Mouse (Mus musculus) heart, postnatal 0 days (tissue): Measurements from ENCODE around the gene Tulp1. TPM values are rescaled to one million over a fixed set of nuclear protein-coding genes. Genes with fewer than 3 reads are reported as not detected.
"Not testable (repeated sequence)": the region's sequence is repeated elsewhere in the genome, so short reads cannot be mapped to it uniquely, and the experiment has no call there.

Experiments used
- ATAC-seq: fragments of 200-750 bp; cut with Nextera tagmentation; 2 replicates; pipeline ENCODE4 v1.8.0; 2017; ENCODE audit warnings: low read depth, moderate number of reproducible peaks, moderate library complexity; ENCODE audit not compliant: insufficient read depth
- DNase-seq: peaks from one replicate; pipeline ENCODE4 v3.0.0-alpha.2; 2016; ENCODE audit warnings: low spot score
- H3K27ac ChIP-seq: fragments of 300-500 bp; sonication (generic); 2 replicates; pipeline ENCODE4 v1.5.1; 2014; ENCODE audit warnings: low read depth, mild to moderate bottlenecking
- H3K27me3 ChIP-seq: fragments of 300-500 bp; sonication (generic); 2 replicates; pipeline ENCODE4 v1.6.1; 2014; ENCODE audit warnings: low read length, mixed read lengths; ENCODE audit not compliant: control insufficient read depth, insufficient read depth
- H3K36me3 ChIP-seq: fragments of 300-500 bp; sonication (generic); replicated peaks from 2 replicates; pipeline ENCODE4 v1.6.1; 2014; ENCODE audit warnings: low read length, mixed read lengths; ENCODE audit not compliant: control insufficient read depth, insufficient read depth
- H3K4me1 ChIP-seq: fragments of 300-500 bp; sonication (generic); 2 replicates; pipeline ENCODE4 v1.6.1; 2014; ENCODE audit warnings: antibody characterized with exemption; ENCODE audit not compliant: control insufficient read depth, insufficient read depth
- H3K4me2 ChIP-seq: fragments of 300-500 bp; sonication (generic); 2 replicates; pipeline ENCODE4 v1.6.1; 2014; ENCODE audit warnings: low read depth, mild to moderate bottlenecking, low read length, moderate library complexity
- H3K4me3 ChIP-seq: fragments of 300-500 bp; sonication (generic); 2 replicates; pipeline ENCODE4 v1.5.1; 2014; ENCODE audit warnings: low read depth, low read length
- H3K9ac ChIP-seq: fragments of 300-500 bp; sonication (generic); replicated peaks from 2 replicates; pipeline ENCODE4 v1.6.1; 2014; ENCODE audit warnings: low read depth, low read length, mixed read lengths
- H3K9me3 ChIP-seq: fragments of 300-500 bp; sonication (generic); replicated peaks from 2 replicates; pipeline ENCODE4 v1.6.1; 2016; ENCODE audit warnings: low read length; ENCODE audit not compliant: control insufficient read depth
- CTCF ChIP-seq: IDR thresholded peaks from 2 replicates; pipeline ENCODE4 v1.5.1; 2016; ENCODE audit warnings: antibody characterized with exemption, control low read depth, low read depth
- EP300 ChIP-seq: IDR thresholded peaks from 2 replicates; pipeline ENCODE4 v1.6.1; 2016; ENCODE audit warnings: antibody characterized with exemption, low read depth
- WGBS: fragments of 180-500 bp; shearing (Covaris S2); extraction: QIAGEN DNeasy Blood & Tissue Kit; methylation state at CpG from one replicate; pipeline ENCODE4 v1.1.7; 2014; 5-methylcytosine and 5-hydroxymethylcytosine counted together
- polyA plus RNA-seq: library from polyadenylated mRNA; unstranded; fragments of >200 nt; fragmentation: Nextera tagmentation; extraction: Ambion mirVana; gene quantifications from 2 replicates; pipeline ENCODE4 v1.2.1, GENCODE M21; 2015
- total RNA-seq: library from RNA; depleted of rRNA; stranded (reverse); fragments of >200 nt; gene quantifications from 2 replicates; pipeline ENCODE4 v1.2.3, GENCODE M21; 2014; ENCODE audit warnings: low replicate concordance

Gene Tulp1
- total and polyA plus RNA-seq, 2 experiments from 2014 or later: 0.61 to 1.3 TPM

DNA sequence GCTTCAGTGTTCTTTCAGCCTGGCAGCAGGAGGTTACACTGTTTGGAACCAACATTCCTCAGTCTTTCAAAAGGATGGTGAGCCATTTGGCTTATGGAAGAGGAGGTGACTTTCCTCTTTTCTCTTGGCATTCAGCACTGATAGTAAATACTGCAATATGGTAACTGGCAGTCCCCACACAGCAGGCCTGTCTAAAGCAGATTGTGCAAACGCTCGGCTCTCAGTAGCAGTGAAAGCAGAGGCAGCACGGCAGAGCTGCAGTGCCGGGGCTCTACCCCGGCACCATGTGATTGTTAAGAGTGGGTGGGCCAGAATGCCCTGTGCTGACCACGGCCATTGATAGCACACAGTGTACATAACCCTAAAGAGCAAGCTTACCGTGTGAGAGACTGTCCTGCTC is 41.4 kb upstream of the Tulp1 start:
- H3K4me1 ChIP-seq: no peaks in the 10 kb centered on the region
- no peak overlapping the region for H3K9ac ChIP-seq
- DNase-seq (no peak), ATAC-seq (no peak)
- no peak overlapping the region for H3K4me3 ChIP-seq
- H3K36me3 ChIP-seq: peaks cover 33% of the 10 kb centered on the region
- no peaks in the 10 kb centered on the region for H3K9me3 ChIP-seq
- no peak overlapping the region for H3K27ac ChIP-seq
- H3K4me2 ChIP-seq: no peak overlapping the region
- H3K27me3 ChIP-seq: no peaks in the 10 kb centered on the region
- TF ChIP-seq CTCF (no peak), EP300 (no peak)
- WGBS: 86% methylated on average over 7 of the region's 7 CpGs

- 99% methylated on average over 2 of the region's 2 CpGs for WGBS
- not testable (repeated sequence) for H3K9me3 ChIP-seq, H3K4me1 ChIP-seq, DNase-seq, H3K27me3 ChIP-seq, ATAC-seq, H3K4me2 ChIP-seq, H3K4me3 ChIP-seq, H3K9ac ChIP-seq, H3K27ac ChIP-seq
- H3K36me3 ChIP-seq: peaks cover 41% of the 10 kb centered on the region
Observed at GRCm38 (mm10) chr17:28404745-28405144, 39.7 kb upstream of the Tulp1 start.

DNA sequence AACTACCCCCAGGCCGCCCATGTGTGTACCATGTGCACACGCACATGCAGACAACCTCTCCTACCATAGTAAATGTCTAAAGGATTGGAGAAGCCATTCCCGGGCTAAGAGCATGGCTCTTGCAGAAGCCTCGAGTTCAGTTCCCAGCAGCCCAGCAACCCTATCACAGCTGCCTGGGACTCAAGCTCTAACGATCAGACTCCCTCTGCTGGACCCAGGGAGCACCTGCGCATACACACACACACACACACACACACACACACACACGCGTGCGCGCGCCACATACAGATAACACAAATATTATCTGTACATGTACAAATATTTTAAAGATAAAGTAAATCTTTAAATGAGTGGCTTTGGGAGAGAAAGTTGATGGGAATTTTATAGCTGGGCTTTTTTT is 39.3 kb upstream of the Tulp1 start:
- DNase-seq (no peak), ATAC-seq (no peak)
- Histone ChIP-seq H3K9ac (no peak overlapping the region), H3K27me3 (no peaks in the 10 kb centered on the region), H3K4me3 (no peak overlapping the region), H3K27ac (no peak overlapping the region), H3K4me1 (no peaks in the 10 kb centered on the region), H3K9me3 (no peaks in the 10 kb centered on the region), H3K36me3 (peaks cover 45% of the 10 kb centered on the region), H3K4me2 (no peak overlapping the region)
- 98% methylated on average over 11 of the region's 11 CpGs for WGBS
- TF ChIP-seq EP300 (no peak), CTCF (no peak)

GRCm38 (mm10) chr17:28394994-28395393 is 30.0 kb upstream of the Tulp1 start:
- 69% methylated on average over 7 of the region's 7 CpGs for WGBS
- no peaks in the 10 kb centered on the region for H3K27me3 ChIP-seq
- no peak for DNase-seq
- ATAC-seq: no peak
- no peak overlapping the region for H3K4me2 ChIP-seq
- H3K4me3 ChIP-seq: no peak overlapping the region
- no peaks in the 10 kb centered on the region for H3K4me1 ChIP-seq
- no peak overlapping the region for H3K27ac ChIP-seq
- peaks cover 25% of the 10 kb centered on the region for H3K36me3 ChIP-seq
- H3K9ac ChIP-seq: no peak overlapping the region
- TF ChIP-seq CTCF (no peak), EP300 (no peak)
- no peaks in the 10 kb centered on the region for H3K9me3 ChIP-seq

DNA sequence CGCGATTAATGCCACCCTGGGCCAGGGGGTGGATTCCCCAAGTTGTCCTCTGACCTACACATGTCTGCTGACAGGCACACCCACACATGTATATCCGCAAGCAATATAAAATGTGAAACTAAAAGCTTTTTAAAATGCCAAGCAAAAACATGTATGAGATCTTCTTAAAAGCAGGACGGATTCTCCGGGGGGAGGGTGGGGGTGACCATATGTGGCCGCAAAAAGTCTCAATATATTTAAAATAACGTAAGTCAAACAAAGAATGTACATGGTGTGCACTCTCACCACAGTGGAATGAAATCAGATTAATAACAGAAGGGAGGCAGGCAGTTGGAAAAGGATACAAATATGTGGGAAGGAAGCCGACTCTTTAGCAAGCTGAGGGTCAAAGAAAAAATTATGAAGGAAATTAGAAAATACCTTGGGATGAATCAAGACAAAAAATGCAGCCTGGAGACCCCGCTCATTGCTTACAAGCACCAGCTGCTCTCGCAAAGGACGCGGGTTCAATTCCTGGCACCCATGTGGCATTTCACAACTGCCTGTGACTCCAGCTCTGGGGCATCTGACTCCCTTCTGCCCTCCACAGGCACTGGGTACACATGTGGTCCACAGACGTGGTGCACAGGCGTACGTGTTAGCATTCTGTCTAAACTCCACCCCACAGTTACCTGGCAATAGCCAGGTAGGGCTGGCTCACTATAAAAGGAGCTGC is 29.2 kb upstream of the Tulp1 start:
- Histone ChIP-seq H3K4me1 (no peaks in the 10 kb centered on the region), H3K36me3 (peaks cover 17% of the 10 kb centered on the region; the same call in 1 of the 2 replicates), H3K9me3 (no peaks in the 10 kb centered on the region), H3K9ac (no peak overlapping the region), H3K27me3 (no peaks in the 10 kb centered on the region), H3K4me3 (no peak overlapping the region), H3K27ac (no peak overlapping the region), H3K4me2 (no peak overlapping the region)
- ATAC-seq (no peak), DNase-seq (no peak)
- no peak for TF ChIP-seq CTCF
- TF ChIP-seq EP300: no peak
- 77% methylated on average over 15 of the region's 15 CpGs for WGBS
